Mouse (Mus musculus): ENCODE measurements around the gene Nras. TPM values are rescaled to one million over a fixed set of nuclear protein-coding genes. Genes with fewer than 3 reads are reported as not detected.

Gene Nras
- 109 and 122 TPM in 2 replicates for polyA plus RNA-seq (2016; fragmentation: Nextera tagmentation; extraction: Ambion mirVana)

- Histone ChIP-seq H3K9me3 (no peaks in the 10 kb centered on the region), H3K4me1 (0 out of 2 replicates have a peak, but pooled peaks cover 4% of the 10 kb centered on the region), H3K27ac (peak within 1 kb of the TSS; percentile 98), H3K4me3 (peak within 1 kb of the TSS; percentile 85), H3K36me3 (peaks cover 73% of the 10 kb centered on the region), H3K27me3 (ENCODE audit: insufficient read depth, poor library complexity, severe bottlenecking) (no peaks in the 10 kb centered on the region)
- WGBS, result 4% methylated on average over 46 of the region's 46 CpGs
- DNase-seq (ENCODE audit: low spot score), result peak; percentile 97
These were observed at the start of gene Nras for GRCm38 (mm10) chr3:103058207-103059157. Gene Nras, plus strand, starts transcription at chr3:103058285.

- Histone ChIP-seq H3K9me3 (no peaks in the 10 kb centered on the region), H3K4me3 (no peak overlapping the region), H3K27me3 (ENCODE audit: insufficient read depth, poor library complexity, severe bottlenecking) (no peaks in the 10 kb centered on the region), H3K27ac (no peak overlapping the region), H3K36me3 (no peaks in the 10 kb centered on the region), H3K4me1 (0 out of 2 replicates have a peak, but pooled peaks cover 6% of the 10 kb centered on the region)
- WGBS, result 51% methylated on average over 2 of the region's 2 CpGs
- DNase-seq (ENCODE audit: low spot score), result no peak
These were observed 40.7 kb upstream of the Nras start for GRCm38 (mm10) chr3:103017350-103017749.

GRCm38 (mm10) chr3:103019462-103019861 lies 38.6 kb upstream of the Nras start:
- DNase-seq (ENCODE audit: low spot score), result no peak
- H3K9me3 ChIP-seq, result no peaks in the 10 kb centered on the region
- H3K4me3 ChIP-seq, result peak overlapping the region; percentile 88; the same call in 1 of the 2 replicates
- H3K36me3 ChIP-seq, result 0 out of 2 replicates have a peak, but pooled peaks cover 2% of the 10 kb centered on the region
- 0 out of 2 replicates have a peak, but pooled peaks cover 7% of the 10 kb centered on the region for H3K4me1 ChIP-seq
- WGBS, result 79% methylated on average over 2 of the region's 2 CpGs
- H3K27me3 ChIP-seq (ENCODE audit: insufficient read depth, poor library complexity, severe bottlenecking), result no peaks in the 10 kb centered on the region
- H3K27ac ChIP-seq, result peak overlapping the region; percentile 99; the same call in 1 of the 2 replicates

GRCm38 (mm10) chr3:103020249-103020942 lies 37.7 kb upstream of the Nras start, which contains the start of gene Csde1:
Gene Csde1, plus strand, starts transcription at chr3:103020426.
- peak within 1 kb of the TSS; percentile 99 for H3K27ac ChIP-seq
- WGBS, result under 1% methylated on average over 55 of the region's 55 CpGs
- peak within 1 kb of the TSS; percentile 88 for H3K4me3 ChIP-seq
- H3K4me1 ChIP-seq, result 0 out of 2 replicates have a peak, but pooled peaks cover 7% of the 10 kb centered on the region
- peaks cover 2% of the 10 kb centered on the region; the same call in 1 of the 2 replicates for H3K36me3 ChIP-seq
- H3K27me3 ChIP-seq (ENCODE audit: insufficient read depth, poor library complexity, severe bottlenecking), result no peaks in the 10 kb centered on the region
- no peaks in the 10 kb centered on the region for H3K9me3 ChIP-seq
- peak; percentile 98 for DNase-seq (ENCODE audit: low spot score)

- H3K36me3 ChIP-seq, result peaks cover 2% of the 10 kb centered on the region; the same call in 1 of the 2 replicates
- DNase-seq (ENCODE audit: low spot score), result peak; percentile 97
- no peaks in the 10 kb centered on the region for H3K27me3 ChIP-seq (ENCODE audit: insufficient read depth, poor library complexity, severe bottlenecking)
- no peaks in the 10 kb centered on the region for H3K9me3 ChIP-seq
- H3K4me3 ChIP-seq, result peak overlapping the region; percentile 88
- H3K27ac ChIP-seq, result peak overlapping the region; percentile 99
- H3K4me1 ChIP-seq, result 0 out of 2 replicates have a peak, but pooled peaks cover 7% of the 10 kb centered on the region
- WGBS, result under 1% methylated on average over 36 of the region's 37 CpGs
These were observed 37.0 kb upstream of the Nras start for GRCm38 (mm10) chr3:103020943-103021638.

GRCm38 (mm10) chr3:103026174-103026573 lies 31.9 kb upstream of the Nras start:
- Histone ChIP-seq H3K4me1 (0 out of 2 replicates have a peak, but pooled peaks cover 7% of the 10 kb centered on the region), H3K36me3 (peaks cover 44% of the 10 kb centered on the region), H3K4me3 (no peak overlapping the region), H3K9me3 (no peaks in the 10 kb centered on the region), H3K27me3 (ENCODE audit: insufficient read depth, poor library complexity, severe bottlenecking) (no peaks in the 10 kb centered on the region), H3K27ac (no peak overlapping the region)
- DNase-seq (ENCODE audit: low spot score), result no peak
- WGBS, result 92% methylated on average over 1 of the region's 1 CpGs

- H3K36me3 ChIP-seq, result peaks cover 77% of the 10 kb centered on the region
- no peak for DNase-seq (ENCODE audit: low spot score)
- WGBS, result 94% methylated on average over 6 of the region's 6 CpGs
- no peaks in the 10 kb centered on the region for H3K9me3 ChIP-seq
- no peak overlapping the region for H3K27ac ChIP-seq
- H3K27me3 ChIP-seq (ENCODE audit: insufficient read depth, poor library complexity, severe bottlenecking), result no peaks in the 10 kb centered on the region
- H3K4me3 ChIP-seq, result no peak overlapping the region
- no peaks in the 10 kb centered on the region for H3K4me1 ChIP-seq
These were observed 17.8 kb upstream of the Nras start for GRCm38 (mm10) chr3:103040285-103040684.

- Histone ChIP-seq H3K4me3 (no peak overlapping the region), H3K9me3 (no peaks in the 10 kb centered on the region), H3K27ac (no peak overlapping the region), H3K27me3 (ENCODE audit: insufficient read depth, poor library complexity, severe bottlenecking) (no peaks in the 10 kb centered on the region), H3K36me3 (peaks cover 83% of the 10 kb centered on the region), H3K4me1 (no peaks in the 10 kb centered on the region)
- no peak for DNase-seq (ENCODE audit: low spot score)
- WGBS, result 86% methylated on average over 1 of the region's 1 CpGs
These were observed 17.2 kb upstream of the Nras start for GRCm38 (mm10) chr3:103040861-103041379.

GRCm38 (mm10) chr3:103056016-103056595 lies 2.0 kb upstream of the Nras start:
- WGBS, result 89% methylated on average over 5 of the region's 5 CpGs
- no peaks in the 10 kb centered on the region for H3K27me3 ChIP-seq (ENCODE audit: insufficient read depth, poor library complexity, severe bottlenecking)
- H3K4me1 ChIP-seq, result 0 out of 2 replicates have a peak, but pooled peaks cover 4% of the 10 kb centered on the region
- H3K4me3 ChIP-seq, result no peak overlapping the region
- peak; percentile 67 for DNase-seq (ENCODE audit: low spot score)
- H3K9me3 ChIP-seq, result no peaks in the 10 kb centered on the region
- H3K27ac ChIP-seq, result no peak overlapping the region
- peaks cover 72% of the 10 kb centered on the region for H3K36me3 ChIP-seq

GRCm38 (mm10) chr3:103057752-103058151 lies 333 bp upstream of the Nras start:
- Histone ChIP-seq H3K27ac (peak overlapping the region; percentile 98), H3K36me3 (peaks cover 73% of the 10 kb centered on the region), H3K9me3 (no peaks in the 10 kb centered on the region), H3K4me1 (0 out of 2 replicates have a peak, but pooled peaks cover 4% of the 10 kb centered on the region), H3K27me3 (ENCODE audit: insufficient read depth, poor library complexity, severe bottlenecking) (no peaks in the 10 kb centered on the region), H3K4me3 (peak overlapping the region; percentile 85)
- no peak for DNase-seq (ENCODE audit: low spot score)
- 6% methylated on average over 10 of the region's 10 CpGs for WGBS

- Histone ChIP-seq H3K27me3 (ENCODE audit: insufficient read depth, poor library complexity, severe bottlenecking) (no peaks in the 10 kb centered on the region), H3K4me1 (no peaks in the 10 kb centered on the region), H3K4me3 (no peak overlapping the region), H3K27ac (no peak overlapping the region), H3K9me3 (no peaks in the 10 kb centered on the region), H3K36me3 (peaks cover 73% of the 10 kb centered on the region)
- peak; percentile 56 for DNase-seq (ENCODE audit: low spot score)
- 92% methylated on average over 8 of the region's 8 CpGs for WGBS
These were observed 8.8 kb downstream of the Nras start for GRCm38 (mm10) chr3:103066927-103067326.

- no peak overlapping the region for H3K4me3 ChIP-seq
- H3K27me3 ChIP-seq (ENCODE audit: insufficient read depth, poor library complexity, severe bottlenecking), result no peaks in the 10 kb centered on the region
- H3K9me3 ChIP-seq, result no peaks in the 10 kb centered on the region
- 90% methylated on average over 6 of the region's 6 CpGs for whole genome bisulfite sequencing
- H3K4me1 ChIP-seq, result peaks cover 7% of the 10 kb centered on the region; the same call in 1 of the 2 replicates
- peaks cover 52% of the 10 kb centered on the region for H3K36me3 ChIP-seq
- DNase-seq (ENCODE audit: low spot score), result peak; percentile 63
- H3K27ac ChIP-seq, result no peak overlapping the region
These were observed 10.9 kb downstream of the Nras start for GRCm38 (mm10) chr3:103068971-103069370.
